Mouse (Mus musculus) skeletal muscle tissue, adult 2 months (tissue): ENCODE results near the gene Btg1.

Experiments
- DNase-seq: peaks from one replicate; pipeline ENCODE4 v3.0.0-alpha.2; 2012; ENCODE audit warnings: low read depth, low spot score

Gene Btg1

GRCm38 (mm10) chr10:96630110-96630509 is 13.3 kb downstream of the Btg1 start:
- no peak for DNase-seq

GRCm38 (mm10) chr10:96631066-96631711 is 14.4 kb downstream of the Btg1 start:
- DNase-seq = no peak

- no peak for DNase-seq
These were observed 15.7 kb downstream of the Btg1 start for GRCm38 (mm10) chr10:96632271-96633144.

GRCm38 (mm10) chr10:96633145-96633516 is 16.3 kb downstream of the Btg1 start:
- no peak for DNase-seq

GRCm38 (mm10) chr10:96635472-96635871 is 18.7 kb downstream of the Btg1 start:
- DNase-seq = no peak

- no peak for DNase-seq
These were observed 21.7 kb downstream of the Btg1 start for GRCm38 (mm10) chr10:96638477-96638876.

GRCm38 (mm10) chr10:96642014-96642413 is 25.2 kb downstream of the Btg1 start:
- DNase-seq = no peak

- no peak for DNase-seq
These were observed 25.9 kb downstream of the Btg1 start for GRCm38 (mm10) chr10:96642751-96643150.

- no peak for DNase-seq
These were observed 28.4 kb downstream of the Btg1 start for GRCm38 (mm10) chr10:96645183-96645582.

GRCm38 (mm10) chr10:96646024-96646866 is 29.4 kb downstream of the Btg1 start:
- no peak for DNase-seq

- no peak for DNase-seq
These were observed 30.2 kb downstream of the Btg1 start for GRCm38 (mm10) chr10:96646867-96647462.

GRCm38 (mm10) chr10:96648161-96648561 is 31.4 kb downstream of the Btg1 start:
- no peak for DNase-seq

GRCm38 (mm10) chr10:96649524-96649923 is 32.7 kb downstream of the Btg1 start:
- DNase-seq = no peak

GRCm38 (mm10) chr10:96652372-96652771 is 35.6 kb downstream of the Btg1 start:
- DNase-seq = no peak

GRCm38 (mm10) chr10:96653030-96653429 is 36.2 kb downstream of the Btg1 start:
- no peak for DNase-seq

- DNase-seq = no peak
These were observed 37.3 kb downstream of the Btg1 start for GRCm38 (mm10) chr10:96654079-96654478.

GRCm38 (mm10) chr10:96654576-96654975 is 37.8 kb downstream of the Btg1 start:
- no peak for DNase-seq

- DNase-seq = no peak
These were observed 38.3 kb downstream of the Btg1 start for GRCm38 (mm10) chr10:96655066-96655465.

- DNase-seq = no peak
These were observed 39.4 kb downstream of the Btg1 start for GRCm38 (mm10) chr10:96656176-96656575.

GRCm38 (mm10) chr10:96658906-96659305 is 42.1 kb downstream of the Btg1 start:
- DNase-seq = no peak

GRCm38 (mm10) chr10:96660280-96660985 is 43.6 kb downstream of the Btg1 start:
- DNase-seq = no peak
